Mouse (Mus musculus): ENCODE results near the gene Acad11. TPM values are rescaled to one million over a fixed set of nuclear protein-coding genes. Genes with fewer than 3 reads are reported as not detected.

The Acad11 gene
- polyA plus RNA-seq, 1 experiment from 2014 or later = 24.7 TPM

DNA sequence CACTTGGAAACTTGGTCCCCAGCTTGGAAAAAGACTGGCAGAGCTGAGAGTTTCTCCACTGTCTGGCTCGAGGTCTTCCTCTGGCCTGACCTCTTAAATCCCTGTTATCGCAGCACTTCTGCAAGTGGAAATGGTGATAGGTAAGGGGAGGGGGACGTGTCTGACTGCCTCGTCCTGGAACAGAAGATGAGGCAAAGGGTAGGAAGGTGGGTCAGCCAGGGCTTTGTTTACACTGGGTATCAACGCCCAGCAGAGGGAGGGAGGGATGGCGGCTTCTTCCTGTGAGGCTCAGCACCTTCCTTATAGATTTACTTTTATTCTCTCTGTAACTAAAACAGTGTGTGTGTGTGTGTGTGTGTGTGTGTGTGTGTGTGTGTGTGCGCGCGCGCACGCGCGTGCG, 79.6 kb downstream of the Acad11 start:
- CTCF ChIA-PET = interaction anchor here (1.1 kb wide), 1 partner anchor 19 kb away, joined by 3 read pairs; no protein-coding TSS in a partner anchor
- ATAC-seq (no peak), DNase-seq (ENCODE audit: low read depth, low spot score) (no peak)
- POLR2A ChIA-PET = interaction anchor here (0.6 kb wide), 1 partner anchor 863 kb away, joined by 5 read pairs; no protein-coding TSS in a partner anchor
- H3K27me3 ChIP-seq = no peaks in the 10 kb centered on the region
- in situ Hi-C loops (cut with MboI; ENCODE audit: low pct_unique_long_range_greater_than_20kb) = no loop called here
- no peak for TF ChIP-seq CTCF (IDR thresholded peaks at IDR 0.05)

DNA sequence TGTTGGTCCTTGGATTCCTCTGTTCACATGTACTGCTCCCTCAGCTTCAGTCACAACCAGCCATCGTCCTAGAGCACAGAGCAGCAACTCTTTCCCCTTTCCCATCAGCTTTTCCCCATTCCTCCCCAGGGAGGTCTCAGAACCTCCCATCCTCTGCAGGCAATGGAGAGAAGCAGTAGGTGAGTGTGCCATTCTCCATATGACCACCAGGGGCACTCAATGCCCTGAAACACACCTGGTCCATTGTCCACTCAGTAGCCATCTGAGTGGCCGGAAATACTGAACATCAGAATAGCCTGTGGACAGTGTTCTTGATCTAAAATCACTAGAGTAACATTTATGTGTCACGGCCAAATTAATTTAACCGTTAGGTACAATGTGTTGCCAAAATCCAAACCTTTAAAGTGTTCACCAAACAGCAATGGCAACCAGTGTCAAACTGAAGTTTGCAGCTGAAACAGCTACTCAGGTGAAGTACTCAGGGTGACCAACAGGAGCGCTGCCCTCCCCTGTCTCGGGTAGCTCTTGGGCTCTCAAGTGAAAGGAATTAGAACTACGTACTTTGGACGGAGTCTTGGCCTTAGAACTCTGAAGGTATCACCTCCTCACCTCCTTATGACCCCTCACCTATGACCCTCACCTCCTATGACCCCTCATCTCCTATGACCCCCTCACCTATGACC, 81.3 kb downstream of the Acad11 start:
- CTCF ChIA-PET = interaction anchor here (0.7 to 1.9 kb wide), 3 partner anchors 8 to 115 kb away, joined by 3 to 5 read pairs (median 5); no protein-coding TSS in a partner anchor
- no peaks in the 10 kb centered on the region for H3K27me3 ChIP-seq
- POLR2A ChIA-PET = no interaction called here
- DNase-seq (ENCODE audit: low read depth, low spot score) (no peak), ATAC-seq (peak; percentile 49)
- TF ChIP-seq CTCF (IDR thresholded peaks at IDR 0.05) = peak; percentile 71
- in situ Hi-C loops (cut with MboI; ENCODE audit: low pct_unique_long_range_greater_than_20kb) = no loop called here

DNA sequence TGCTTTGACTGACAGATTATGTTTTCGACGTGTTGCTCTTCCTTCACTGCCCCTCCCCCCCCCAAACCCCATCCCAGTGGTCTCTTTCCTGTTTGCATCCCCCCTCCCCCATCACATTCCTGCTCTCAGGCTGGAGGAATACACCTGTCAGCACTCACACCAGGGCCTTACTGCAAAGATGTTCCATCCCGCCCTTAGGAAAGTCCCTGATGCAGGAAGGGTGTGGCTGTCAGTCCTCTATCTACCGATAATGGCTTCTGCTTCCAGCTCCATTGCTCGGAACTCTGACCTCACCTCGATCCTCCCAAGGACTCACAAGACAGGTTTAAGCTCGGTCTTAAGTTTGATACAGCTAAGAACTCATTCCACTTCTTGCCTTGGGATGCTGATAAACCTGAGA, 83.5 kb downstream of the Acad11 start:
- no peak for TF ChIP-seq CTCF (IDR thresholded peaks at IDR 0.05)
- in situ Hi-C loops (cut with MboI; ENCODE audit: low pct_unique_long_range_greater_than_20kb) = no loop called here
- DNase-seq (ENCODE audit: low read depth, low spot score) = no peak
- no peaks in the 10 kb centered on the region for H3K27me3 ChIP-seq
- ChIA-PET POLR2A (no interaction called here), CTCF (interaction anchor here (0.9 kb wide), 1 partner anchor 151 kb away, joined by 3 read pairs; no protein-coding TSS in a partner anchor)
- ATAC-seq = no peak

DNA sequence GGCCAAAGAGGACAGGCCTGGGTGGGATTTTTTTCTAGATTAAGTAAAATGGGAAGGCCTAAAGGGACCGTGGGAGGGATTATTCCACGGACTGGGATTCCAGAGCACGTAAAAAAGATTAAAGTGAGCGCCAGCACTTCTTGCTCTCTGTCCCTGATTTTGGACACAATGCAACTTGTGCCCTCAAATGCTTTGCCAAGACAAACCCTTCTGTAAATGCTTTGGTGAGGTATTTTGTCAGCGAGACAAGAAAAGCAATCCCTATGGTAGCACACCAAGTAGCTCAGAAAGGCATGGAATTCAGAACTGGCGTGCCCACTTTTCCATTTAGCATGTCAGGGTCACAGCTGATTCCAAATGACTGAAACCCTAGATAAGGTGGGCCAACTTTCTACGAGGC, 85.8 kb downstream of the Acad11 start:
- in situ Hi-C loops (cut with MboI; ENCODE audit: low pct_unique_long_range_greater_than_20kb) = no loop called here
- DNase-seq (ENCODE audit: low read depth, low spot score) (no peak), ATAC-seq (no peak)
- POLR2A ChIA-PET = no interaction called here
- CTCF ChIA-PET = no interaction called here
- no peak for TF ChIP-seq CTCF (IDR thresholded peaks at IDR 0.05)
- no peaks in the 10 kb centered on the region for H3K27me3 ChIP-seq

DNA sequence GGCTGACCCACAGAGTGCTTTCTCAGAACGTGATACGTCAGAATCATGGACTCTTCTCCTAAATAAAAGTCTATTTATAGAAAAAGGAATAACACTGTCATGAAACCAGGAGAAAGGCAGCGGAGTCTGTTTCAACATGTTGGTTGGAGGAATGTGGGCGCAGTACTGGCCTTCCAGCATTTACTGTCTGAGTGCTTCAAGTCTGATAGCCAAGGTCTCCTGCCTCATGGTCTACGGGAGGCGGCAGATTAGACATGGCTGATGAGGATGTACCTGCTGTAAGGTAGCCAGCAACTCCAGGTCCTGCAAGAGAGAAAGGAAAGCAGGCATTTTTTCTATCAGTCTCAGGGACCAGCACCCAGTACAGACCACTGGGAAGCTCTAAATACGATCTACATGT, 88.9 kb downstream of the Acad11 start:
- ChIA-PET POLR2A (no interaction called here), CTCF (interaction anchor here (1.5 kb wide), 1 partner anchor 7 kb away, joined by 5 read pairs; no protein-coding TSS in a partner anchor)
- in situ Hi-C loops (cut with MboI; ENCODE audit: low pct_unique_long_range_greater_than_20kb) = no loop called here
- ATAC-seq (no peak), DNase-seq (ENCODE audit: low read depth, low spot score) (no peak)
- TF ChIP-seq CTCF (IDR thresholded peaks at IDR 0.05) = no peak
- H3K27me3 ChIP-seq = no peaks in the 10 kb centered on the region

DNA sequence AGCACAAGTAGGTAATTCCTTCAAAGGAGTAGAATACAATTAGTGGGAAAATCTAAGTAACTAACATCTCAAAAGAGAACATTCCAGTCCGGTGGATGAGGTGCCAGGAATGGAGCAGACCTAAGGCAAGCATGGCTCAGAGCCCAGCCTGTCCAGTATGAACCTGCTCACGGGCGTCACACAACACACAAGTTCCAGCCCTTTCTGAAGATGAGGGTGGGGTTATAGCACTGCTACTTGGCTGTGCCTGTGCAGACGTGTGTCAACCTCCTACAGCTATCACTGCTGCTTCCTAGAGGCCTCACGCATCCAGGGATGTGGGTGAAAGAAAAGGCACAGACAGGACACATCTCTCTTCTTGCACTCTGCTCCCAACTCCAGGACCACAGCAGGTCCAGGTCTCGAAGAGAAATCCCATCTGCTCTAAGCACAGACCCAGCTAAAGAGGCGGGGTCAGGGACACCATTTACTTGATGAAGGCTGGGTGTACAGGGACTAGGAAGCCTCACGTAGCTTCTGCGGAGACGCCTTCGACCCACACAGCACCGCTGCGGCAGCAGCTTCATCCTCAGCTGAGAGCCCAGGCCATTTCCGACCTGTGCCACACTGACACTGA, 92.0 kb downstream of the Acad11 start:
- no peak for ATAC-seq
- TF ChIP-seq CTCF (IDR thresholded peaks at IDR 0.05) = no peak
- H3K27me3 ChIP-seq = no peaks in the 10 kb centered on the region
- ChIA-PET CTCF (interaction anchor here (0.9 to 1.5 kb wide), 3 partner anchors 11 to 79 kb away, joined by 3 read pairs; no protein-coding TSS in a partner anchor), POLR2A (no interaction called here)
- in situ Hi-C loops (cut with MboI; ENCODE audit: low pct_unique_long_range_greater_than_20kb) = no loop called here
- no peak for DNase-seq (ENCODE audit: low read depth, low spot score)

DNA sequence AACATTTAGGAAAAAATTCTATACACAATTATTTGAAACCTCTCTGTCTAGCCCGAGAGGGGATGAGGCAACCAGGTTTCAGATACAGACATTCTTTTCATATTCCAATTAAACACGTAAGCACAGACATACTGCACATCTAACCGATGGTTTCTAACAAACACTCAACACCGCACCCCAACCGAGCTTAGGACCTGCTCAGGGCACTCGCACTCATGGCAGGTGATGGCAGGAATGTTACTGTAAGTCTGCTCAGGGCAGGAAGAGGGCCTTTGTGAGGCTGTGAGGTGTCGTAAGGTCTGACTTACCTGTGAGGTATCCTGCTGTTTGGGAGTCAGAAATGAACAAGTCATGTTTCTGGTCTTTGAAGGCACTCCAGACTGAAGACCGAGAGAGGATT, 93.3 kb downstream of the Acad11 start:
- DNase-seq (ENCODE audit: low read depth, low spot score) = no peak
- in situ Hi-C loops (cut with MboI; ENCODE audit: low pct_unique_long_range_greater_than_20kb) = no loop called here
- CTCF ChIA-PET = interaction anchor here (0.9 to 1.5 kb wide), 4 partner anchors 8 to 80 kb away, joined by 3 read pairs; no protein-coding TSS in a partner anchor
- no peak for TF ChIP-seq CTCF (IDR thresholded peaks at IDR 0.05)
- no peak for ATAC-seq
- no peaks in the 10 kb centered on the region for H3K27me3 ChIP-seq
- POLR2A ChIA-PET = no interaction called here

DNA sequence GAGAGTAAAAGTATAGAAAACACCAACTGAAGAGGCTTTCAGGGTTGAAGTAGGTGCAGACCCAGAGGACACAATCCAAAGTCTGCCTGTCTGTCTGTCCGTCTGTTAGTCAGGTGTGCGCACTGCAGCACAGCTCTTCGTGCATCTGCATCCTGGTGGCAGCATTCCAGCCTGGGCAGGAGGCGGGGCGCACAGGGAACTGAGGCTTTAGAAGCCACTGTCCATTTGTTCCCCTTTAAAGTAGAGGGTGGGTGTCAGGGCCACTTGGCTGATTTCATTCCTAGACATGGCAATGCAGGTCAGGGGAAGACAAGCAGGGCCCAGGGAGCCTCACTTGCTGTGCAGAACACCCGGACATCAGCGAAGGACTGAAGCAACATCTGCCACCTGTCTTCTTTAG, 94.1 kb downstream of the Acad11 start:
- no peak for TF ChIP-seq CTCF (IDR thresholded peaks at IDR 0.05)
- ATAC-seq = no peak
- H3K27me3 ChIP-seq = no peaks in the 10 kb centered on the region
- no peak for DNase-seq (ENCODE audit: low read depth, low spot score)
- in situ Hi-C loops (cut with MboI; ENCODE audit: low pct_unique_long_range_greater_than_20kb) = no loop called here
- ChIA-PET CTCF (no interaction called here), POLR2A (no interaction called here)

DNA sequence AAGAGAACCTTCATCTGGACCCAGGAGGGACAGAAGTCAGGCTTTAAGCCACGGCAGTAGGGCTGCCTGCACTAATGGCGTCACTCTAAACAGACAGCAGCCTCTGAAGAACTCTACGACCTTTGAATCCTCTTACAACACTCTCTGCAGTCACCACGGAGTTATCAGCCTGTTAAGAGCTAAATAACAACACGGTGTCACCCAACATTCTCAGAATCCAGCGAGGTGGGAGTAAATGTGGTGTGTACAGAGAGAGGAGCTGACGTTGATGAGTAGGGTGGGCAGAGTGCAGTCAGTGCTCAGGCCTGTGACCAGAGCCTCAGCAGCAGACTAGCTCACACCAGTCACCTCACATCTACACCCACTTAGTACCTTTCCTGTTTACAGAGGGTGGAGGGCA, 97.9 kb downstream of the Acad11 start:
- no peak for ATAC-seq
- no peak for TF ChIP-seq CTCF (IDR thresholded peaks at IDR 0.05)
- DNase-seq (ENCODE audit: low read depth, low spot score) = no peak
- CTCF ChIA-PET = interaction anchor here (1.1 to 1.7 kb wide), 2 partner anchors 9 to 10 kb away, joined by 3 to 6 read pairs; no protein-coding TSS in a partner anchor
- in situ Hi-C loops (cut with MboI; ENCODE audit: low pct_unique_long_range_greater_than_20kb) = no loop called here
- POLR2A ChIA-PET = no interaction called here
- no peaks in the 10 kb centered on the region for H3K27me3 ChIP-seq

DNA sequence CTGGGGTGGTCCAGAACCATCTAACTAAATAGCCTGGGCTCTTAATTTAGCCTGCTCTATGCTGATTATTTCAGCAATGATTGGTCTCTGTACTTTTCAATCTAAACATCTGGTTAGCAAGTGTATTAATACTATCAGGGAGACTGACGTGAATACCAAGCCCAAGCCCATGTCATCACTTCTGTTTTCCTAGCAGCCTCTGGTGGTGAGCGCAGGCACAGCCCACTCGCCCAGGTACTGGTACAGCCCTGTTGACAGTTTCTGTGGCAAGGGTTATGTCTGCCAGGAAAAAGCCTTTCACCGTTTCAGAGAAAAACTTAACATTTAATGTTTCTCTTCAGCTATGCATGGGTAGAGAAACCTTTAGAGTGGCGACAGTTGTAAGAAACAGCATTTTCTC, 101.0 kb downstream of the Acad11 start:
- H3K27me3 ChIP-seq = no peaks in the 10 kb centered on the region
- in situ Hi-C loops (cut with MboI; ENCODE audit: low pct_unique_long_range_greater_than_20kb) = no loop called here
- ChIA-PET CTCF (interaction anchor here (0.8 to 1.4 kb wide), 3 partner anchors 8 to 21 kb away, joined by 3 to 4 read pairs (median 3); no protein-coding TSS in a partner anchor), POLR2A (no interaction called here)
- no peak for TF ChIP-seq CTCF (IDR thresholded peaks at IDR 0.05)
- no peak for DNase-seq (ENCODE audit: low read depth, low spot score)
- no peak for ATAC-seq

DNA sequence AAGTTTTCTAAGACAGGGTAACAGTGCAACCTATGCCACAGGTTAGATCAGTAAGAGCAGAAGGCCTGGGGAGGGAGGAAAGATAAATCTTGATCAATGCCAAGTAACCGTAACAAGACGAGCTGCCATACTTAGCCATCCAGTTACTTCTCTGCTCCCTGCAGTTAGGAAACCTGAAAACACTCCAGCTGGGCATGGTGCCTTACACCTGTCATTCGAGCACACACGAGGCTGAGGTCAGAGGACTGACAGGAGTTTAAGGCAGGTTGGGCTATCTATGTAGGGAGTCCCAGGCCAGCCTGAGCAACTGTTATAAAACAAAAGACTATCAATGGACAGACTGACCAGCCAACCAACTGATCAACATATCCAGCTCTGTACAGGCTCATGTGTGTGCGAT, 102.7 kb downstream of the Acad11 start:
- no peaks in the 10 kb centered on the region for H3K27me3 ChIP-seq
- no peak for ATAC-seq
- DNase-seq (ENCODE audit: low read depth, low spot score) = no peak
- in situ Hi-C loops (cut with MboI; ENCODE audit: low pct_unique_long_range_greater_than_20kb) = no loop called here
- no peak for TF ChIP-seq CTCF (IDR thresholded peaks at IDR 0.05)
- CTCF ChIA-PET = interaction anchor here (1.4 kb wide), 1 partner anchor 10 kb away, joined by 3 read pairs; no protein-coding TSS in a partner anchor
- POLR2A ChIA-PET = no interaction called here

All from Patski (cell line).